Mouse (Mus musculus) activated CD4-positive, CD25-positive, alpha-beta regulatory T cell, adult 4 months (primary cell): Measurements from ENCODE around the gene Gm8653. TPM values are rescaled to one million over a fixed set of nuclear protein-coding genes. Genes with fewer than 3 reads are reported as not detected.
"Not testable (repeated sequence)": the region's sequence is repeated elsewhere in the genome, so short reads cannot be mapped to it uniquely, and the experiment has no call there.

Experiments
- ATAC-seq: one replicate; pipeline ENCODE4 v1.8.0; 2017
- polyA plus RNA-seq, 2 experiments: library from polyadenylated mRNA; unstranded; fragments of 100-300 nt; shearing (Covaris generic); gene quantifications; one replicate each; pipeline ENCODE4 v1.2.1; 2017

Gm8653 gene
- not detected for polyA plus RNA-seq

GRCm38 (mm10) chr7:22201164-22201563 is at the start of gene Gm8653:
Gene Gm8653, minus strand, starts transcription at chr7:22201264.
- not testable (repeated sequence) for ATAC-seq

DNA sequence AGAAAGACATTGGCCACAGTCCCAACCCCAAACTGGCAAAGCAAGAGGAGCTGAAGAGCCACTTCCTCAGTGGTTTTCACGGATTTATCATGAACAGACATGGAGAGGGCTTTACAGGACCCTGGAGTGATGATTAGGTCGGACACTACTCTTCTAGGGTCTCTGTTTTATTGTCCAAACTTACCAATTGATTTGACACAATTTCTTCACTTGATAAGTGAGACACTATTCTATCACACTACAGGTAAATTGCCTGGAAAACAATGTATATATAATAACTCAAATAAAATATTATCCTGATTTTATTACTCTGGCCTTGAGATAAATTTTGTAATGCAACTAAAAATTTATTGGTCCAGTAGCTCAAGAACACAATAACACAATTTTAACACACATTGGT is 28.3 kb upstream of the Gm8653 start, which contains the start of gene Gm8453:
Gene Gm8453 (minus strand): TSS at position 101 of the 400 bp plus-strand sequence.
- not testable (repeated sequence) for ATAC-seq

DNA sequence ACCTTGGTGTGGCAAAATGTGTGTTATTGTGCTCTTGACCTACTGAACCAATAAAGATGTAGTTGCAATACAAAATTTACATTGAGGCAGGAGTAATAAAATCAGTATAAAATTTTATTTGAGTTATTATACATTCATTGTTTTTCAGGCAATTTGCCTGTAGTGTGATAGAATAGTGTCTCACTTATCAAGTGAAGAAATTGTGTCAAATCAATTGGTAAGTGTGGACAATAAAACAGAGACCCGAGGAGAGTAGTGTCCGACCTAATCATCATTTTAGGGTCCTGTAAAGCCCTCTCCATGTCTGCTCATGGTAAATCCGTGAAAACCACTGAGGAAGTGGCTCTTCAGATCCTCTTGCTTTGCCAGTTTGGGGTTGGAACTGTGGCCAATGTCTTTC is 12.0 kb downstream of the Gm8653 start, which contains the start of gene Vmn1r143:
Gene Vmn1r143 (plus strand): TSS at position 301 of the 400 bp plus-strand sequence.
- ATAC-seq: not testable (repeated sequence)

- not testable (repeated sequence) for ATAC-seq
Observed at GRCm38 (mm10) chr7:22163935-22164334, 37.1 kb downstream of the Gm8653 start, which contains the start of gene Vmn1r142. Gene Vmn1r142, minus strand, starts transcription at chr7:22164035.

Other genes with a start within 250 kb of the Gm8653 start
- gene Vmn1r137, start 206.7 kb downstream of the Gm8653 start, polyA plus RNA-seq: not detected
- gene Vmn1r138, start 172.4 kb downstream of the Gm8653 start, polyA plus RNA-seq: not detected
- not detected for gene Gm6176, start 145.0 kb downstream of the Gm8653 start, polyA plus RNA-seq
- gene Vmn1r139, start 132.2 kb downstream of the Gm8653 start, polyA plus RNA-seq: not detected
- not detected for gene Gm16451, start 83.0 kb downstream of the Gm8653 start, polyA plus RNA-seq
- gene Gm10666, start 66.5 kb downstream of the Gm8653 start, polyA plus RNA-seq: not detected
- gene Vmn1r142, start 37.2 kb downstream of the Gm8653 start, polyA plus RNA-seq: not detected
- gene Vmn1r143, start 11.9 kb downstream of the Gm8653 start, polyA plus RNA-seq: not detected
- gene Gm8453, start 28.2 kb upstream of the Gm8653 start, polyA plus RNA-seq: not detected
- gene Gm4187, start 128.5 kb upstream of the Gm8653 start, polyA plus RNA-seq: not detected
- not detected for gene Gm8660, start 169.8 kb upstream of the Gm8653 start, polyA plus RNA-seq
- gene Vmn1r148, start 212.3 kb upstream of the Gm8653 start, polyA plus RNA-seq: not detected
- gene Vmn1r149, start 237.0 kb upstream of the Gm8653 start, polyA plus RNA-seq: not detected